Mouse (Mus musculus): Measurements from ENCODE around the gene Ninj2.

- TF ChIP-seq CTCF (IDR thresholded peaks at IDR 0.05) (no peak), EP300 (IDR thresholded peaks at IDR 0.05) (no peak)
Observed at GRCm38 (mm10) chr6:120107586-120107985, 14.4 kb downstream of the Ninj2 start.
